Mouse (Mus musculus) midbrain, embryonic 13.5 days (tissue): Measurements from ENCODE around the gene Ptcd2. TPM values are rescaled to one million over a fixed set of nuclear protein-coding genes. Genes with fewer than 3 reads are reported as not detected.

Source experiments
- ATAC-seq: fragments of 200-750 bp; cut with Nextera tagmentation; 2 replicates; pipeline ENCODE4 v1.8.0; 2017; ENCODE audit warnings: mild to moderate bottlenecking, moderate TSS enrichment, moderate library complexity
- H3K27ac ChIP-seq: fragments of 300-500 bp; sonication (generic); 2 replicates; pipeline ENCODE4 v1.5.1; 2015; ENCODE audit warnings: inconsistent platforms, mild to moderate bottlenecking, moderate library complexity
- H3K27me3 ChIP-seq: fragments of 300-500 bp; sonication (generic); 2 replicates; pipeline ENCODE4 v1.6.1; 2015; ENCODE audit warnings: mild to moderate bottlenecking, inconsistent platforms
- H3K36me3 ChIP-seq: fragments of 300-500 bp; sonication (generic); 2 replicates; pipeline ENCODE4 v1.6.1; 2015; ENCODE audit warnings: mild to moderate bottlenecking, inconsistent platforms
- H3K4me1 ChIP-seq: fragments of 300-500 bp; sonication (generic); replicated peaks from 2 replicates; pipeline ENCODE4 v1.6.1; 2015; ENCODE audit warnings: inconsistent platforms
- H3K4me2 ChIP-seq: fragments of 300-500 bp; sonication (generic); replicated peaks from 2 replicates; pipeline ENCODE4 v1.6.1; 2015; ENCODE audit warnings: moderate library complexity, mild to moderate bottlenecking, inconsistent platforms
- H3K4me3 ChIP-seq: fragments of 300-500 bp; sonication (generic); replicated peaks from 2 replicates; pipeline ENCODE4 v1.5.1; 2015; ENCODE audit warnings: mild to moderate bottlenecking, inconsistent platforms
- H3K9ac ChIP-seq: fragments of 300-500 bp; sonication (generic); replicated peaks from 2 replicates; pipeline ENCODE4 v1.6.1; 2015; ENCODE audit warnings: mild to moderate bottlenecking, inconsistent platforms
- H3K9me3 ChIP-seq: fragments of 300-500 bp; sonication (generic); 2 replicates; pipeline ENCODE4 v1.6.1; 2016; ENCODE audit warnings: mild to moderate bottlenecking, inconsistent platforms
- WGBS: fragments of 180-500 bp; shearing (Covaris S2); methylation state at CpG from one replicate; pipeline ENCODE4 v1.1.7; 2015; 5-methylcytosine and 5-hydroxymethylcytosine counted together
- polyA plus RNA-seq: library from polyadenylated mRNA; unstranded; fragments of >200 nt; fragmentation: Nextera tagmentation; extraction: Ambion mirVana; gene quantifications from 2 replicates; pipeline ENCODE4 v1.2.1, GENCODE M21; 2015

Ptcd2 gene
- polyA plus RNA-seq, 1 experiment from 2014 or later: 50.2 TPM

- no peak for ATAC-seq
- Histone ChIP-seq H3K9ac (no peak overlapping the region), H3K4me1 (peaks cover 5% of the 10 kb centered on the region), H3K27ac (no peak overlapping the region), H3K4me2 (no peak overlapping the region), H3K4me3 (no peak overlapping the region), H3K9me3 (no peaks in the 10 kb centered on the region), H3K36me3 (no peaks in the 10 kb centered on the region), H3K27me3 (no peaks in the 10 kb centered on the region)
- 94% methylated on average over 8 of the region's 8 CpGs for WGBS
Measured at GRCm38 (mm10) chr13:99290766-99291165, 53.7 kb downstream of the Ptcd2 start.

- 94% methylated on average over 9 of the region's 9 CpGs for WGBS
- no peaks in the 10 kb centered on the region for H3K9me3 ChIP-seq
Measured at GRCm38 (mm10) chr13:99287786-99288185, 56.7 kb downstream of the Ptcd2 start.

DNA sequence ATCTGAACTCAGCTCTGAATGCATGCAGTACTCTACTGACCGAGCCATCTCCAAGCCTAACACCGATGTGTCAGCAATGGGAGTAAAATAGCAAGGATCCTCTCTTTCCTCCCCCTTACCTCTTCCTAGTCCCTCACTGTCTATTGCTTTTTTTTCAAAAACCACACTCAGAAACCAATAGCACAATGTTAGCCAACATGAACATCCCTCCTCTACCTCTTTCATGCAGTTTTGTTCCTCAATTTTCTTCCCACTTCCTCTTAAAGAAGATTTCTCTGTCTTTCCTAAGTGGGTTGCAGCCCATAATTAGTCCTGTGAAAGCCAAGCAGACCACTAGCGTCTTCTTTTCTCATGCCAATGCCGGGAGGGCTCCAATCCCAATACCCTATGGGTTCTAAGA lies 57.3 kb downstream of the Ptcd2 start:
- 95% methylated on average over 4 of the region's 4 CpGs for WGBS
- Histone ChIP-seq H3K9me3 (no peaks in the 10 kb centered on the region), H3K27ac (no peak overlapping the region), H3K36me3 (no peaks in the 10 kb centered on the region), H3K4me1 (peaks cover 33% of the 10 kb centered on the region), H3K4me3 (no peak overlapping the region), H3K4me2 (no peak overlapping the region), H3K9ac (no peak overlapping the region), H3K27me3 (no peaks in the 10 kb centered on the region)
- ATAC-seq: no peak

More at GRCm38 (mm10) chr13:99287786-99288185, 56.7 kb downstream of the Ptcd2 start:
- H3K4me3 ChIP-seq: no peak overlapping the region
- H3K9ac ChIP-seq: no peak overlapping the region
- no peaks in the 10 kb centered on the region for H3K36me3 ChIP-seq
- ATAC-seq: no peak
- no peak overlapping the region for H3K27ac ChIP-seq
- H3K4me2 ChIP-seq: no peak overlapping the region
- peaks cover 33% of the 10 kb centered on the region for H3K4me1 ChIP-seq
- H3K27me3 ChIP-seq: no peaks in the 10 kb centered on the region

DNA sequence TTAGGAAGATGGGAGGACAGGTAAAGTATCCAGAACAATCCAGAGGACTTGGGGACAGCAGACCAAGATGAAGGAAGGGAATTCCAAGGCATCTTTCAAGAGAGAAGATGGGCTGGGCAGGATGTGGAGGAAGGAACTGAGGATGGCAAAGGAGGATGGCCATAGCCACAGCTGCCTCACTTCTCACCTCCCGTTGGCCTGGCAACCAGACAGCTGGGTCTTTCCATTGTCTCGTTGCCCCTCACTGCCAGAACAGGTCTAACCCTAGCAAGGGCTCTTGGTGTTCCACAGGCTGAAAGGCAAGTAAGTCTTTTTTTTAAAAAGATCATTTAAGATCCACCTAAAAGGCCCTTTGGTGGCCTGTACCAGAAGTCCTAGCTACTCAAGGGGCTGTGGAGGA lies 59.3 kb downstream of the Ptcd2 start:
- H3K4me2 ChIP-seq: peak overlapping the region; percentile 30; the same call in 1 of the 2 replicates
- H3K27me3 ChIP-seq: no peaks in the 10 kb centered on the region
- 0 out of 2 replicates have a peak overlapping the region, but pooled peaks have one; percentile 39 for H3K9ac ChIP-seq
- H3K4me1 ChIP-seq: peaks cover 33% of the 10 kb centered on the region
- H3K27ac ChIP-seq: peak overlapping the region; percentile 81
- WGBS: 49% methylated on average over 2 of the region's 2 CpGs
- H3K9me3 ChIP-seq: no peaks in the 10 kb centered on the region
- H3K36me3 ChIP-seq: no peaks in the 10 kb centered on the region
- no peak overlapping the region for H3K4me3 ChIP-seq
- 0 out of 2 replicates have a peak, but pooled peaks have one; percentile 2 for ATAC-seq

DNA sequence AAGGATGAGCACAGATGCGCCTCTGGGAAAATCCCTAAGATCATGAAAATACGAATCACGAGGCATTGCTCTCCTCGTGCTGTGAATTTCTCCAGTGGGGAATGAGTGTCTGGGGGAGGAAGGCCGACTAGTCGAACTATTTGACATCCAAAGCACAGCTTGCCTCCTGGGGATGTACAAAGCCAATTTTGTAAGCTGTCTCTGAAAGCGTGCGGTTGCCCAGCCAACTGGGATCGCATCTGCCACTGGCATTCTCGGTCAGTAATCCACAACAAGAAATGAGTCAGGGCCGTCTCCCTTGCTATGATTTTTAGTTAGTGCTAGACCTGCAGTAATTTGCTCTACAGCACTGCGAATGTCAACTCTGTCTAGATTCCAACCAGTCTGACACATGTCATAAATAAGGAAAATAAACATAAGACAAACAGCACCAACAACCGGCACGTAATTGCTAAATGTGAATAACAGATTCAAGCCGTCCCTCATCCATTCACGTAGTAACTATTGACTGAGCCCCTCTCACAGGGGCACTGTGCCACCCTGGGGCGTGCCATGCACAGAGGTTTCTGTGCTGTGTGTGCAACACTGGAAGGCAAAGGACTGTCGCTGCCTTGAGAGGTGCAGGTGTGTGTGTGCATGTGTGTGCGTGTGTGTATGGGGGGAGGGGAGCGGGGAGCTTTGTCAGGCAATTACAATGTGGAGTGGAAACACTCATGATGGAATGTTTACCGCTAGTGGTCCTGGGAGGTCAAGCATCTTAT lies 59.9 kb downstream of the Ptcd2 start:
- Histone ChIP-seq H3K27me3 (no peaks in the 10 kb centered on the region), H3K9me3 (no peaks in the 10 kb centered on the region), H3K4me3 (no peak overlapping the region), H3K27ac (peak overlapping the region; percentile 81), H3K36me3 (no peaks in the 10 kb centered on the region), H3K4me1 (peaks cover 33% of the 10 kb centered on the region), H3K9ac (0 out of 2 replicates have a peak overlapping the region, but pooled peaks have one; percentile 39), H3K4me2 (peak overlapping the region; percentile 30)
- WGBS: 38% methylated on average over 21 of the region's 21 CpGs
- peak; percentile 88 for ATAC-seq

- WGBS: 65% methylated on average over 12 of the region's 12 CpGs
- H3K4me2 ChIP-seq: peak overlapping the region; percentile 30
Measured at GRCm38 (mm10) chr13:99283916-99284315, 60.6 kb downstream of the Ptcd2 start.

GRCm38 (mm10) chr13:99282961-99283360 lies 61.5 kb downstream of the Ptcd2 start:
- no peak overlapping the region for H3K27ac ChIP-seq
- no peak for ATAC-seq

More at GRCm38 (mm10) chr13:99283916-99284315, 60.6 kb downstream of the Ptcd2 start:
- H3K36me3 ChIP-seq: no peaks in the 10 kb centered on the region
- peaks cover 33% of the 10 kb centered on the region for H3K4me1 ChIP-seq
- H3K9ac ChIP-seq: no peak overlapping the region
- no peaks in the 10 kb centered on the region for H3K9me3 ChIP-seq
- H3K27me3 ChIP-seq: no peaks in the 10 kb centered on the region
- no peak overlapping the region for H3K4me3 ChIP-seq
- H3K27ac ChIP-seq: peak overlapping the region; percentile 81
- peak; percentile 41 for ATAC-seq

GRCm38 (mm10) chr13:99279351-99279750 lies 65.2 kb downstream of the Ptcd2 start:
- H3K4me2 ChIP-seq: no peak overlapping the region
- H3K27ac ChIP-seq: no peak overlapping the region
- no peaks in the 10 kb centered on the region for H3K9me3 ChIP-seq
- H3K4me1 ChIP-seq: peaks cover 14% of the 10 kb centered on the region
- no peak overlapping the region for H3K4me3 ChIP-seq
- no peak for ATAC-seq
- H3K36me3 ChIP-seq: no peaks in the 10 kb centered on the region
- H3K27me3 ChIP-seq: no peaks in the 10 kb centered on the region
- WGBS: 72% methylated on average over 10 of the region's 10 CpGs
- no peak overlapping the region for H3K9ac ChIP-seq

More at GRCm38 (mm10) chr13:99282961-99283360, 61.5 kb downstream of the Ptcd2 start:
- 87% methylated on average over 6 of the region's 6 CpGs for WGBS
- peaks cover 33% of the 10 kb centered on the region for H3K4me1 ChIP-seq
- H3K4me3 ChIP-seq: no peak overlapping the region
- no peaks in the 10 kb centered on the region for H3K9me3 ChIP-seq
- no peaks in the 10 kb centered on the region for H3K27me3 ChIP-seq
- no peak overlapping the region for H3K4me2 ChIP-seq
- H3K9ac ChIP-seq: no peak overlapping the region
- no peaks in the 10 kb centered on the region for H3K36me3 ChIP-seq

GRCm38 (mm10) chr13:99278511-99278910 lies 66.0 kb downstream of the Ptcd2 start:
- no peak overlapping the region for H3K4me3 ChIP-seq
- H3K27me3 ChIP-seq: no peaks in the 10 kb centered on the region

DNA sequence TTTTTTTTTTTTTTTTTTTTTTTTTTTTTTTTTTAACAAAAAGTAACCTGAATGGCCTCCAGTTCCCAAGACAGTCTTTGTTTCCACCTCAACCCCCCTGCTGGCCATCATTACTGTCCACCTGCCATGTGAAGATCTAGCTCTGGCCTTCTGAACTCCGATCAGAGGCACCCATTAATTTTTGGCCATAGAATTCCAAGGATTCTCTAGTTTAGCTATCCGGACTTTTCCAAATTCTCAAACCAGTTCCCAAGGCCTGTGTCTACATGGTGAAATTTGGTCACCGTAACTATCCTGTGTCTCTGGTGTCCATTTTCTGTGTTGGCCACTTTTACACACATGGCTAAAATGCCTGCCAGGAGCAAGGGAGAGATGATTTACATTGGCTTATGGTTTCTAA lies 67.0 kb downstream of the Ptcd2 start:
- Histone ChIP-seq H3K4me1 (no peaks in the 10 kb centered on the region), H3K36me3 (no peaks in the 10 kb centered on the region), H3K9ac (no peak overlapping the region), H3K4me3 (no peak overlapping the region), H3K27ac (no peak overlapping the region), H3K9me3 (no peaks in the 10 kb centered on the region), H3K4me2 (no peak overlapping the region), H3K27me3 (no peaks in the 10 kb centered on the region)
- WGBS: 98% methylated on average over 3 of the region's 3 CpGs
- ATAC-seq: no peak

More at GRCm38 (mm10) chr13:99278511-99278910, 66.0 kb downstream of the Ptcd2 start:
- no peaks in the 10 kb centered on the region for H3K36me3 ChIP-seq
- H3K27ac ChIP-seq: no peak overlapping the region
- no peaks in the 10 kb centered on the region for H3K9me3 ChIP-seq
- ATAC-seq: no peak
- no peak overlapping the region for H3K4me2 ChIP-seq
- no peak overlapping the region for H3K9ac ChIP-seq
- 88% methylated on average over 6 of the region's 6 CpGs for WGBS
- peaks cover 6% of the 10 kb centered on the region; the same call in 1 of the 2 replicates for H3K4me1 ChIP-seq

GRCm38 (mm10) chr13:99272046-99272445 lies 72.5 kb downstream of the Ptcd2 start:
- Histone ChIP-seq H3K4me3 (no peak overlapping the region), H3K9ac (no peak overlapping the region), H3K4me1 (no peaks in the 10 kb centered on the region), H3K4me2 (no peak overlapping the region), H3K27me3 (no peaks in the 10 kb centered on the region), H3K9me3 (no peaks in the 10 kb centered on the region), H3K36me3 (no peaks in the 10 kb centered on the region), H3K27ac (no peak overlapping the region)
- ATAC-seq: no peak
- 95% methylated on average over 3 of the region's 3 CpGs for WGBS
